Mouse (Mus musculus): ENCODE measurements around the gene Efcab6. TPM values are rescaled to one million over a fixed set of nuclear protein-coding genes. Genes with fewer than 3 reads are reported as not detected.
A peak's percentile ranks its signal among the peaks of the same experiment; 100 is the strongest.
"Not testable (repeated sequence)": the region's sequence is repeated elsewhere in the genome, so short reads cannot be mapped to it uniquely, and the experiment has no call there.

The Efcab6 gene
- total RNA-seq (2015) (not detected in 2 replicates), total RNA-seq (2017) (not detected in 2 replicates)

DNA sequence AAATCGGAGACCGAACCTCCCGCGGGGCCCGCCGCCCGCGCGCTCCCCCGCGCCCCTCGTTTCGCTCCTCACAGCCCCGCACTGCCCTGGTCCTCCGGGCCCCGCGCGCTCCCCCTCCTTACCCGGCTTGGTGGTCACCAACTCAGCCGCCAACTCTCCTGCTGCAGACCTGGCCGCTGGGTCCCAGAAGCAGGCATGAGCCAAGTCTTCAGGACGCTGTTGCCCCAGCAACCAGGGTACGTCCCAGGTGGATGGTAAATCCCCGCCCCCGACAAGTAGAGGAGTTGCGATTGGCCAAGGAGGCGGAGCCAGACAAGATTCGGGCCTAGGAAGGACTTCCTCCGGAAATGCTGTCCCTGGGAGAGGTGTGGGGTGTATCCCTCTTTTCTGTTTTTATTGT is at the start of gene Efcab6:
TSS of gene Efcab6 (minus strand) at position 240 of the 400 bp plus-strand sequence.
- no peak for ATAC-seq (replicated peaks; ENCODE audit: poor library complexity)

DNA sequence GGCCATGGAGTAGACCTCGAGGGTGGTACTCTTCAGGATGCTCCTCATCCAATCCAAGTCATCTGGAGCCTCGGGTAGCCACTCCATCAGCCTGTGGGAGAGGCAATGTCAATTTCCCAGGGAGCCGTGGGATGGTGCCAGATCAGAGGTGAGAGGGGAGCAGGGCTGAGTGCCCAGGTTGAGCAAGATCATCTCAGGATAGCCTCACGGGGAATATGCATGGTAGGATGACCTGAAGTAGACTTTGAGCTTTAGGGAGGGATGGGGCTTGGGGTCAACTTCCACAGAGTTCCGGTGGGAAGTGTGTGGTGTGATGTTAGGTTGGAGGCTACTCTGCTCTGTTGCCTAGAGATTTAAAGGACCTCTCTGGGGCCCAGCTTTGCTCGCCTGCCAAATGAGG is 48.7 kb upstream of the Efcab6 start:
- ATAC-seq (replicated peaks; ENCODE audit: poor library complexity) = no peak

DNA sequence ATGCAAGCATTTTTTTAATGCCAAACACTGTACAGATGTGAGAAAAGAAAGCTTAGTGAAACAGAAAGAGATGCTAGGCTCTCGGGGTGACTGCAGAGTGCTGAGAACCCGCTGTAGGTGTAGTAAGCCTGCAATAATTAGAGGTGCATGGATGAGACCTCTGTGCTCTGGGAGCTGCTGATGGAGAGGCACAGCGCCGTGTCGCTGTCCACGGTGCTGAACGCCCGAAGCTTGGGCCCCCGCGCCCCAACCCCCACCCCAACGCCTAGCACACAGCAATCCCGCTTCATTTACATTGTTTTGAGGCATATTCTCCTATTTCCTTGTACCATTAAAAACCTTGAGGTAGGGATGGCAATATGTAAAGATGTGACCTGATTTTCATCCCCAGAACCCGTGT is 43.7 kb upstream of the Efcab6 start:
- ATAC-seq (replicated peaks; ENCODE audit: poor library complexity) = peak; percentile 61; the same call in 1 of the 2 replicates

DNA sequence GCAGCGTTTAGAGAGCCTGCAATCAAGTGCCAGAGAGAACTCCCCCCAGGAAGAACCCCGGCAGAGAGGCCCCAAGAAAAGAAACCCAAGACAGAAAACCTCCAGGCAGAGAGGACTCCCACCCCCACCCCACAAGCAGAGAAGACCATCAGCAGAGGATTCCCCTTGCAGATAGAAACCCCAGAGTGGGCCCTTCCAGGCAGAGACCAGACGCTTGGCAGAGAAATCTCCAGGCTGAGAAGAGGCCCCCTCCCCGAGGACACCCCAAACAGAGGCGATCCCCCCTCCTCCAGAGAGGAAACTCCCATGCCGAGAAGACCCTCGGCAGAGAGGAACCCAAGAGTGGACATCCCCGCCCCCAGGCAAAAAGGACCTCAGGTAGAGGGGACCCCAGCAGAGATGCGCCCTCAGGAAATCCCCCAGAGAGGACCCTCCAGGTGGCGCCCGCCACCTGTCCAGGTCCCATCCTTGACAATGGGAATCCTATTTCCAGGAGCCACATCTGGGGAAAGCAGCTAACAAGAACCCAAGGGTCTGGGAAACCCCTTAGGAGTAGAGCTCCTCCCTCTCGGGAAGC is 40.8 kb upstream of the Efcab6 start:
- ATAC-seq (replicated peaks; ENCODE audit: poor library complexity) = no peak

DNA sequence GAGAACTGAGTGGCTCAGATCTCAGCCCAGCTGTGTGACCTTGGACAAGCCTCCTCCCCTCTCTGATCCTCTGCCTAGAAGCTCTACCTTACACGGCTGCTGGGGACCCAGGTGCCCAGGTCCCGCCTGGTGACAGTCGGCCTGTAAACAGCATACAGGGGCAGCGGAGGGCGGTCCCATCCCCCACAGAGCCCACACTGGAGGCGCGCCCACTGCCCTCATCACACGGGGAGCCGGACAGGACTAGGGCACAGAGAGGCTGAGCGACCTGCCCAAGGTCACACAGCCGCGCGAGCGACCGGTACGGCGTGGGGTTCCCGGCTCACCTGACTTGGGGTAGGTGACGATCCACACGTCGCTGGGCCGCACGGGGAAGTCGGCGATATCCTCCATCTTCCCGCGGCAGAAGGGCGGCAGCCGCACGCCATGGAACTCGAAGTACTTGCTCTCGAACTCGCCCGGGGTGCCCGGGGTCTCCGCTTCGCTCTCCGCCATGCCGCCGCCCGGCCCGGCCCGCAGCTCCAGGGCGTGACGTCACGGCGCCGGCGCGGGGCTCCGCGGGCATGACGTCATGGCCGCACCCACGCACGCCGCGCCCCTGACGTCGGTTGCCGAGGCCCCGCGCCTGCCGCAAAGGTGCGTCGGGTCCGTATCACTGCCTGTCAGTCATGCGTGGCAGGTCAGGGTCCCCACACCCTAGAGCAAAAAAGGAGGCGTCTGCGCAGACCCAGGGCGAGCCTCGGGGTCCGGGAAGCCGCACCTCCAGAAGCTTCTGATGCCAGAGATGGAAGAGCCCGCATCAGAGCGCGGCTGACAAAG is 40.1 kb upstream of the Efcab6 start, which contains the start of gene Sult4a1:
TSS of gene Sult4a1 (minus strand) at position 650 of the 819 bp plus-strand sequence.
- ATAC-seq (replicated peaks; ENCODE audit: poor library complexity) = no peak

DNA sequence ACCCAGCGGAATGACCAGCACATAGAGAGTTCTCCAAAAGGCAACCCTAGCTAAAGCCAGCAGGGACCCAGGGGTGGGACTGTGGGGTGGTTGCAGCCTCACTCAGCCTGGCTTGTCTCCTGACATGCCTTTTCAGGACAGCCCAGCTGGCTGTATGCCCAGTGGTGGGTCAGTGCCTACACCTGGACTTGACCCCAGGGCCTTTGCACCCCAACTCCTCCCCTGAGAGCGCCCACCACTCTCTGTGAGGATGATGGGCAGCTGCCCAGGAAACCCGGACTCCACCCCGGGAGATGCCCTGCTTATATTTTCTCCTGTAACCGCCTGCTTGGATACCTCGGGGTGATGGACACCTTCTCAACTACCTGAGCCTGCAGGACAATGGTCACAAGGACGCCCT is 39.4 kb upstream of the Efcab6 start:
- no peak for ATAC-seq (replicated peaks; ENCODE audit: poor library complexity)

DNA sequence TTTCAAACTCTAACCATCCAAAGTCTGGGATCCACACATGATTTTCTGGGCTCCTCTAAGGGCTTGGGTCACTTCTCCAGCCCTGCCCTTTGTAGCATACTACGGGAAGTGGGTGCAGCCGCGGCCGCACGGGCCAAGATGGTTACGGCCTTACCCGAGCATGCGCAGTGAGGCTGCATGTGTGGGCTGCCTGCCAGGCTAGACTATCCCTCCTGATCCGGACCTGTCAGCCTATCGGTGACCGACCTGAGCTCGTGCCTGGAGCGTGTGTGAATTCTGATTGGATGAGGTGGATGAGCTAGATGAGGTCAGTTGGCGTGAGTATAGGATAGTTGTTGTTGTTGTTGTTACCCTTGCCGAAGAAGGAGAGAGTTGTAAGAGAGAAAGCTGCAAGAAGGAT is 32.4 kb upstream of the Efcab6 start:
- ATAC-seq (replicated peaks; ENCODE audit: poor library complexity) = not testable (repeated sequence)

DNA sequence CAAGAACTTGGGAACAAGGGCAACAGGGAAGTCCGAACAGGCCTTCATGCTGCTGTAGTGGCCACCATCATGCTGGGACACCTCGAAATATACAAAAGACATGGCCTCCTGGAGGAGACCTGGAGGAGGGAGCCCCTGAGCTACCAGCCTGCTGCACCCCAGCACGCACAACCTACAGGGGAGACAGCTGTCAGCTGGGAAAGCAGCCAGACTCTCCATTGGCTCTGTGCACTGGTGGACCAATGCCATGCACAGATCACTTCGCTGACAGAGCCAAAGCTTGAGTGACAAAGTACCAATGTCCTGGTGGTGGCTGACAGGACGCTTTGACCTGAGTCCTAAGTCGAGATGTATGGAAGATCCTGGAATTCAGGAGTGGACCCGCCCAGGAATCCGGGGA is 30.9 kb upstream of the Efcab6 start:
- no peak for ATAC-seq (replicated peaks; ENCODE audit: poor library complexity)

DNA sequence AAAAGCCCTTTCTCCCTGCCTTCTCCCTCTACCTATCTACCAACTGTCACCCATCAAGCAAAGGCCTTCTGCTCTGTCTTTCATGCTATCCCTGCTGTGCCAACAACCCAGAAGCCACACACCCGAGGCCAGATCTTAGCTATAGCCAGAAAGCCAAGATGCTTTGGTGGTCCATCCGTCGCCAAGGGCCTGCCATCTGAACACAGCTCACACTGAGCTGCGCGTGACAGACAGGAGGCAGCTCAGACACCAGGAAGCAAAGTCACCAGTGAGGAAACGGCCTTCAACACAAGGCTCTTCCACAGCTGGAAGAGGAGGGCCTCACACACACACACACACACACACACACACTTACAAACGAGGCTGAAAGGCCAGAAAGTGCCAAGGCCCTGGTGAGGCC is 29.7 kb upstream of the Efcab6 start:
- ATAC-seq (replicated peaks; ENCODE audit: poor library complexity) = no peak

DNA sequence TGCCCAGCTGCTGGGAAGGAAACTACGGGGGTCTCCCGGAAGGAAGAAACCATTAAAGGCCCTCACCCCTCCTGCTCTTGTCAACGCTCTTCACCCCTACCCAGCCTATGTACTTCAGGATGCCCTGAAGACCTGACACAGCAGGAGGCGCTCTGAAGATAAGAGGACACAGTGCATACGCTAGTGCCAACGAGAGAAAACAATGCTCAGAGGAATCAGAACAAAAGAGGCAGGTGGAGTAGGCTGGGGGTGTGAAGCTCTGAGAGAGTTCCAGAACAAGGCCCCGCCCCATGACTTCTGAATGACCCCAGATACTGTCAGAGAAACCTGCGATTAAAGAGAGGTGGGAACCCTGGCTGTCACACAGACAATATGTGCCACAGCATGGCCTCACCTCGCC is 21.6 kb upstream of the Efcab6 start:
- ATAC-seq (replicated peaks; ENCODE audit: poor library complexity) = no peak

DNA sequence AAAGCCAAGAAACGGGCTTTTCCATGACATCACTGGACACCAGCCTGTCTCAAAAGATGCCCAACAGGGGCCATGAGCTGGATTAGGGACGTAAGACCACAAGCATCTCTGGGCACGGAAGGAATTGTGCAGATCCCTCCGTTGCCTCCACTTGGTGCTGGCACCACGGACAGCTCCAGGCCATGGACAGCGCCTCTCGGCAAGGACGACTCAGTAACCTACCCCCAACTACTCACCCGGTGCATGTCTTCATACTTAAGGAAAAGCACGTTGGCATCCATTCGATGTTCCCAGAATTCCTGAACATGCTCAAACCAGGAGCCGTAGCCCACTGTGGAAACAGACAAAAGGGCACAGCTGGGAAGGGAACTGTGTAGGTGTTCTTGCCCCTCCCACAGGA is 21.2 kb upstream of the Efcab6 start:
- ATAC-seq (replicated peaks; ENCODE audit: poor library complexity) = no peak

DNA sequence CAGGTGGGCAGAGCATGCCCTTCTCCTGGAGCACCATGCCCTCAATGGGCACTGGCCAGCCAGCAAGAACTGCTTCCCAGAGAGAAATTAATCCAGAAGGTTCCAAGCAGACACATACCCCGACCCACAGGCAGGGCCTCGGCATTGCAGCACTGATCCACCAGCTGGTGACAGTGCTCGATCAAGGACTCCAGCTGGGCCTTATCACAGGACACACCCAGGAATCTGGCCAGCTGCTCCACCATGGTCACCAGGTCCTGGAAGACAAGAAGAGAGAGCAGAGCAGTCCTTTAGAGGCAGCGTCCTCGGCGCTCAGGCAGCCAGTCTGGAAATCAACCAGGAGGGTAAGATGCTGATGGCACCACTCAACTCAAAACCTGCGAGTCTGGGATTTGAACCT is 14.9 kb upstream of the Efcab6 start:
- no peak for ATAC-seq (replicated peaks; ENCODE audit: poor library complexity)

DNA sequence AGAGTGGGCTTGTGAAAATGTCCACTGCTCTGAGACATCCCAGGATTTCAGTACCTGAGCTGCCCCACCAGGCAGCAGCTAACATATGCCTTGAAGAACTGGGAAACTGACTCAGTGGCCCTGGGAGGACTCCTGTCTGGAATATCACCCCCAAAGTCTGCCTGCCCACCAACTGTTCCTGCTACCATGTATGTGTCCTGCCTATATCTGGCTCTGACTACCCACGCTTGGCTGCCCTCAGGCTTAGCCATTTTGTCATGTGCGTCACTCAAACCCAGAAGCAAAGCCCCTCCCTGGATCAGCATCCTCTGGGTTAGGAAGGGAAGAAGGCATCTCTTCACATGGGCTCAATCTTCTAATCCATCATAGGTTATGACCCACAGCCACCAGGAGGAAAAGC is 14.3 kb upstream of the Efcab6 start:
- no peak for ATAC-seq (replicated peaks; ENCODE audit: poor library complexity)

DNA sequence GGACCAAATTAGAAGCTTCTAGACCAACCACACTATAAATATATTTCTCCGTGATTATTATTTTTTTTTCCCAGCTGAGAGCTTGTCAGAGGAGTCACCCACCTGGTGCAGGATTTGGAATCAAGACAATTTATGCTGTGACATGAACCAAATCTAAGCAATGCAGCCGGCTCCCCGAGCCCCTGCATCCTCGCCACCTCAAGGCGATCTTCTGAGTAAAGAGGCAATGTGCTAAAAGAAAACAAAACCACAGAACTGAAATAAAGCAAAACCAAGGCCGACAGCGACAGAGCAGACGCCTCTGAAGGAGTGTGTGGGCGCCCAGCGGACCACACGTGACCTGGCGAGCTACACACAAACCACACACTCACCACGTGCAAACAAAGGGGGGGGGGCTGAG is 13.5 kb upstream of the Efcab6 start:
- ATAC-seq (replicated peaks; ENCODE audit: poor library complexity) = no peak

DNA sequence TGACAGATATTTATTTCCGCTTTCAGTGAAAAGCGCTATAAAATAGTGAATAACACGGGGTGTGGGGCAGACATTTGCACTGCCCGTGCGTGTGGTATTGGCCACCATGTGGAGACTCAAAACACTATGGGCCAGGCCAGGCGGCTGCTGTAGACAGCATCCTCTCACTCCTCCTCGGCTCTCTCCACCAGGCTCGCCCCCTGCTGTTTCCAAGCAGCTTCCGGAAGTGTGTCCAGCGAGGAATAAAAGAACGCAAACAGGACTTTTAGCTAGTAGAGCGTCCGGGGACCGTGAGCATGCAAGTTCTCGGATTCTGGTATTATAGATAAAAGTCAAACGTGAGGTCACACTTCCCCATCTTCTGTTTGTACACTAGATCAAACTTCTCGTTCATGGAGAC is 12.0 kb upstream of the Efcab6 start:
- ATAC-seq (replicated peaks; ENCODE audit: poor library complexity) = no peak

DNA sequence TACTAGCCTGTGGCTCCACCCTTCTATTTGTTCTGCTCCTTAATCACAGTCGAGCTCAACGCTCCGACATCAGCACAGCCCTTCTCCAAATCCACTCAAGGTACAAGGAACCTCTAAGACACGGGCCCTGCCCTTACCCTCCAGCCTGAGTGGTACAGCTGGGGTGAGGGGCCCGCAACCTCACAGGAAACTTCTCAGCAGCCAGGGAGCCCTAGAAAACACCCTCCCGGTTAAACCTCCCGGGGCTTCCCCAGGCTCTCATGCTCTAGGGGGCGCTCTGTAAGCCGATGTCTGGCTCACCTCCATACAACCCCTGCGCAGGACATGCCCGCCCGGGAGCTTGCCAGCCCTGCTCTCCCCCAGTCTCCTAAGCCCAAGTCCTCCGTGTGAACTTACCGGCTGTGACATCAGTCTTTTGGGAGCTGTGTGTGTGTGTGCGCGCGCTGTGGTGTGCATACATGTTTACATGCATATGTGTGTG is 9.6 kb upstream of the Efcab6 start:
- ATAC-seq (replicated peaks; ENCODE audit: poor library complexity) = 0 out of 2 replicates have a peak, but pooled peaks have one; percentile 6

DNA sequence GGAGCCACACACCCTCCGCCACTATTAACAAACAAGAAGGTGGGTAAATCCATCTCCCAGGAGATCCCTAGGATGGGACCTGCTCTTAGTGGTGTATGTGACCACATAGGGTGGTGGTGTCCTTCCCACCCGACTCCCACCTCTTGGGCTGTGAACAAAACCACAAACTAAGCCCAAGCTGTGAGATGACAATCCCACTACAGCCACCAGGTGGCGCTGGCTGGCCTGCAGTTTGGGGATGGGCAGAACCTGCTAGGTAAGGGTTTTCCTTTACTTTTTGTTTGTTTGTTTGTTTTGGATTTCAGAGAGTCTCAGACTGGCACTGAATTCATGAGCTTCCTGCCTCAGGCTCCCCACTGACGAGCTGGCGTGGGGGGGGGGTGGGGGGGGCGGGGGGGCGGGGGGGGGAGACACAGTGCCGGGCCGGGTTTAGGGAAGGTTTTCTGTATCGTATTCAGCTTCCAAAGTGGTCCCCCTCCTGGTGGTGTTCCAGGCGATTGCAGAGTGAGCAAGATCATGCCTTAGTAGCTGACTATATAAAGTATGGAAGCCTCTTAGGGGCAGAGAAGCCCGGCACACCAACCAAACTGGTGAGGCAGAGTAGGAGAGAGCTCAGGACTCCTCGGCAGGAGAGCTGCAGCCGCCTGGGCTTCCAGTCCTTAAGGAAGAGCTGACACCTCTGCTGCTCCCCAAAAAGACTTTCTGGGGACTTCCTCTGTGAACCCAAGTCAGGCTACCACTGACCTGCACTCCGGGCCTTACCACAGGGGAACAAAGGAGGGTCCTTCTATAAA is 8.9 kb upstream of the Efcab6 start:
- peak; percentile 76 for ATAC-seq (replicated peaks; ENCODE audit: poor library complexity)

DNA sequence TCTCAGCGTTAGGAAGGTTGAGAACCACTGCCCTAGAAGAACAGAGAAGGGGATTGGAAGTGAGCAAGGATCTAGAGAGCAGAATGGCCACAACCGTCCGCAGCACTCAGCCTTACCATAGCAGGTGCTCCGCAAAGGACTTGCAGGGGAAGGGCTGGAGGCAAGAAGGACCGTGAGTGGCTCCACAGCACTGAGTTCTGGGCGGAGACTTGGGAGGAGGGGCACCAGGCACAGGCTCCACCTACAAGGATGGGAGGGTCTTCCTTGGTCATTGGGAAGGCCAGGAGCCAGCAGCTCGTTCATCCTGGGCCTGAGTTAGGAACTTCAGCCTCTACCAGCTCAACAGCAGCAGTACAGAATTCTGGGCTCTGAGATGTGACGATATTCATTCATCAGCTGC is 7.9 kb upstream of the Efcab6 start:
- ATAC-seq (replicated peaks; ENCODE audit: poor library complexity) = no peak

DNA sequence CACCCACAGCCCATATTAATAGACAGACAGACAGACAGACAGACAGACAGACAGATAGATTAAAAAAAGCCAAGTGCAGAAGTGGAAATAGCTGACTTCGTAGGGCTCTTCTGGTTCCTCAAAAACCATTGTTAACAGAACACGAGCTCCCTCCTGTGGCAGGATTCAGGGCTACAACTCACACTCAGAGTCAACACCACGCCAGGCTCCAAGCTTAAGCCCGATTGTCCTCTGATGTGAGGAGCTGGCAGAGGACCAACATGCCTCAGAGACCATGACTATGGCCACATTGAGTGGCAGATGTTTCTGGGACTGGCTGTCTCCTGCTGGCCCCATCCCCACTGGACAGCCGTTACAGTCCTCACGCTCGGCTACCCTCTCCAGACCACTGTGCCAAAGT is 7.0 kb upstream of the Efcab6 start:
- peak; percentile 79 for ATAC-seq (replicated peaks; ENCODE audit: poor library complexity)

DNA sequence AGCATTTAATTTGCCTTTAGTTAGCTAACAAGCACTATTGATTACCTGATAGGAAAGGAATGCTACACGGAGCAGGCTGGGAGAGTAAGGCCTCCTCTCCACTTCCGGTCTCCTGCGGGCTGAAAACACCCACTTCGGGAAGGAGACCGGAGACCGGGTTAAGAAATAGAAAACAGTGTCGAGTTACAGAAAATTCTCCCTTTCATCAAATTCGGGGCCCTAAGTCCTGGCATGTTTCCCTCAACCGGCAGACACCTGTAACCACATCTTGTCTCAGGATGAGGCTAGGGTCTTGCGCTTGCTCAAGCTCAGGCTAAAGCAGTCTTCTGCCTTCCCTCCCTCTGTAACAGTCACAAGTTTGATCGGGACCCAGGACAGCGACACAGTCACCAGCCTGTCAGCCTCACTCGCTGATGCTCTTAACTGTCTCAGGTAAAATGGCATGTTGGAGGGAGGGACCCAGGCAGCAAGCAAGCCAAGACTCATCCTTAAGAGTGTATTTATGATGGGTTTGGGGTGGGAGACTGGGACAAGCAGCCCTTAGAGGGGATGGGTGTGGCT is 5.0 kb upstream of the Efcab6 start:
- no peak for ATAC-seq (replicated peaks; ENCODE audit: poor library complexity)

DNA sequence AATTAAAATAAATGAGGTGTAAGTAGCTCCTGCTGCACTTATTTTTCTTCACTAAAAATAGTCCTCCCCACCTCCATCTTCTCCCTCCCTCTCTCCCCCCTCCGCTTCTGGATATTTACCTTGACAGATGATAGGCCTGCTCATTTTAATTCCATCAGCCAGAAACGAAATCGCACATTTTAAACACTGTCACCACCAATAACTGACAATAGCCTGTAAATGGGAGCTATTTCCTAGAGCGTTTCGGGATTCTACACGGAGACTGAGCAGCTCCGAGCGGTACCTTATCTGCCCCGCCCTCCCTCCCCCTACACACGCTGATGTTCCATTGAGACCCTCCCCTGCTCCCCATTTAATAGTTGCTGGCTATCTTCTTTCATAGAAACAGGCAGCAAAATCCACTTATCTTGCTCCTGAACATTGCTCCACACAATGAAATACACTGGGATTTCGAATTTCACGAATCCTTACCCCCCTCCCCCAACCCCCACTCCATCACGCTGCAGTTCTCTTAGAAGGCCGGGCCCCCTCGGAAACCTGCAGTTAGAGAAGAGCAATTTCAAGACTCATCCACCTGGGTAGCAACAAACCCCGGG is 4.4 kb upstream of the Efcab6 start:
- ATAC-seq (replicated peaks; ENCODE audit: poor library complexity) = no peak
